Mouse (Mus musculus) small intestine, adult 2 months (tissue): ENCODE data around the gene Elovl2. TPM values are rescaled to one million over a fixed set of nuclear protein-coding genes. Genes with fewer than 3 reads are reported as not detected.
"Not testable (repeated sequence)": the region's sequence is repeated elsewhere in the genome, so short reads cannot be mapped to it uniquely, and the experiment has no call there.

ENCODE experiments used
- H3K27ac ChIP-seq: fragments of 200-500 bp; 2 replicates; pipeline ENCODE4 v1.5.1; 2012; ENCODE audit warnings: low read depth, low read length, control low read depth, inconsistent platforms; ENCODE audit not compliant: insufficient read depth
- H3K27me3 ChIP-seq: fragments of 200-500 bp; 2 replicates; pipeline ENCODE4 v1.6.1; 2012; ENCODE audit warnings: mild to moderate bottlenecking, moderate library complexity, low read length, inconsistent platforms; ENCODE audit not compliant: control insufficient read depth, insufficient read depth
- H3K36me3 ChIP-seq: fragments of 200-500 bp; 2 replicates; pipeline ENCODE4 v1.6.1; 2012; ENCODE audit warnings: mild to moderate bottlenecking, low read length, control low read depth, inconsistent platforms; ENCODE audit not compliant: control insufficient read depth, insufficient read depth
- H3K4me1 ChIP-seq: fragments of 200-500 bp; 2 replicates; pipeline ENCODE4 v1.6.1; 2012; ENCODE audit warnings: low read length, inconsistent platforms, mixed read lengths; ENCODE audit not compliant: control insufficient read depth, insufficient read depth, insufficient read length
- H3K4me3 ChIP-seq: fragments of 200-500 bp; 2 replicates; pipeline ENCODE4 v1.5.1; 2012; ENCODE audit warnings: low read depth, mild to moderate bottlenecking, control low read depth, inconsistent platforms, low read length, moderate library complexity
- CTCF ChIP-seq: fragments of 200-500 bp; IDR thresholded peaks from 2 replicates; pipeline ENCODE4 v1.5.1; 2012; ENCODE audit warnings: low read depth, mild to moderate bottlenecking, control low read depth, inconsistent platforms, low read length, moderate library complexity, mixed read lengths; ENCODE audit not compliant: insufficient replicate concordance, insufficient read length; ENCODE audit errors: extremely low read depth
- POLR2A ChIP-seq: fragments of 200-500 bp; IDR thresholded peaks from 2 replicates; pipeline ENCODE4 v1.6.1; 2012; ENCODE audit warnings: low read depth, mild to moderate bottlenecking, control low read depth, inconsistent platforms, low read length, moderate library complexity
- WGBS: fragments of 180-500 bp; shearing (Covaris S2); methylation state at CpG from one replicate; pipeline ENCODE4 v1.1.7; 2018; 5-methylcytosine and 5-hydroxymethylcytosine counted together
- polyA plus RNA-seq: library from polyadenylated mRNA; depleted of rRNA; stranded (reverse); fragments of >200 nt; gene quantifications from 2 replicates; pipeline ENCODE4 v1.2.3, GENCODE M21; 2012

The Elovl2 gene
- polyA plus RNA-seq, 1 experiment: 0.05 TPM

- WGBS: 91% methylated on average over 7 of the region's 7 CpGs
- H3K27ac ChIP-seq: no peak overlapping the region
- H3K36me3 ChIP-seq: no peaks in the 10 kb centered on the region
- TF ChIP-seq CTCF: no peak
- TF ChIP-seq POLR2A: no peak
- no peak overlapping the region for H3K4me3 ChIP-seq
- no peaks in the 10 kb centered on the region for H3K27me3 ChIP-seq
- H3K4me1 ChIP-seq: peaks cover 6% of the 10 kb centered on the region; the same call in 1 of the 2 replicates
Observed at GRCm38 (mm10) chr13:41252736-41253135, 32.5 kb upstream of the Elovl2 start.

- no peak overlapping the region for H3K4me3 ChIP-seq
- no peak for TF ChIP-seq POLR2A
- no peak for TF ChIP-seq CTCF
- no peaks in the 10 kb centered on the region for H3K36me3 ChIP-seq
- peaks cover 6% of the 10 kb centered on the region; the same call in 1 of the 2 replicates for H3K4me1 ChIP-seq
- WGBS: 67% methylated on average over 6 of the region's 6 CpGs
- H3K27ac ChIP-seq: peak overlapping the region; percentile 10; the same call in 1 of the 2 replicates
- H3K27me3 ChIP-seq: no peaks in the 10 kb centered on the region
Observed at GRCm38 (mm10) chr13:41252141-41252540, 31.9 kb upstream of the Elovl2 start.

GRCm38 (mm10) chr13:41251667-41252066 is 31.5 kb upstream of the Elovl2 start:
- no peaks in the 10 kb centered on the region for H3K27me3 ChIP-seq
- WGBS: 24% methylated on average over 5 of the region's 5 CpGs
- TF ChIP-seq CTCF: no peak
- TF ChIP-seq POLR2A: no peak
- H3K36me3 ChIP-seq: no peaks in the 10 kb centered on the region
- H3K4me3 ChIP-seq: no peak overlapping the region
- H3K4me1 ChIP-seq: peaks cover 6% of the 10 kb centered on the region; the same call in 1 of the 2 replicates
- peak overlapping the region; percentile 10; the same call in 1 of the 2 replicates for H3K27ac ChIP-seq

GRCm38 (mm10) chr13:41251232-41251631 is 31.0 kb upstream of the Elovl2 start:
- not testable (repeated sequence) for H3K4me3 ChIP-seq, H3K36me3 ChIP-seq, H3K27me3 ChIP-seq, H3K4me1 ChIP-seq, H3K27ac ChIP-seq
- 78% methylated on average over 5 of the region's 5 CpGs for WGBS

GRCm38 (mm10) chr13:41250318-41250981 is 30.2 kb upstream of the Elovl2 start:
- no peak overlapping the region for H3K27ac ChIP-seq
- no peak for TF ChIP-seq POLR2A
- TF ChIP-seq CTCF: no peak; the same call in 1 of the 2 replicates

GRCm38 (mm10) chr13:41249538-41250317 is 29.5 kb upstream of the Elovl2 start, which contains the start of gene Smim13:
TSS of gene Smim13 (plus strand) at chr13:41249844.
- TF ChIP-seq POLR2A (peak; percentile 28), CTCF (peak; percentile 51)
- peak within 1 kb of the TSS; percentile 86 for H3K27ac ChIP-seq
- no peaks in the 10 kb centered on the region for H3K27me3 ChIP-seq
- H3K4me3 ChIP-seq: peak within 1 kb of the TSS; percentile 92
- peaks cover 6% of the 10 kb centered on the region; the same call in 1 of the 2 replicates for H3K4me1 ChIP-seq
- under 1% methylated on average over 78 of the region's 78 CpGs for WGBS
- H3K36me3 ChIP-seq: no peaks in the 10 kb centered on the region

More at GRCm38 (mm10) chr13:41250318-41250981, 30.2 kb upstream of the Elovl2 start:
- H3K27me3 ChIP-seq: no peaks in the 10 kb centered on the region
- H3K4me3 ChIP-seq: peak overlapping the region; percentile 92
- no peaks in the 10 kb centered on the region for H3K36me3 ChIP-seq
- WGBS: 1% methylated on average over 27 of the region's 27 CpGs
- peaks cover 6% of the 10 kb centered on the region; the same call in 1 of the 2 replicates for H3K4me1 ChIP-seq
